Mouse (Mus musculus): Measurements from ENCODE around the gene Sec11a.
"Not testable (repeated sequence)": the region's sequence is repeated elsewhere in the genome, so short reads cannot be mapped to it uniquely, and the experiment has no call there.

Gene Sec11a

DNA sequence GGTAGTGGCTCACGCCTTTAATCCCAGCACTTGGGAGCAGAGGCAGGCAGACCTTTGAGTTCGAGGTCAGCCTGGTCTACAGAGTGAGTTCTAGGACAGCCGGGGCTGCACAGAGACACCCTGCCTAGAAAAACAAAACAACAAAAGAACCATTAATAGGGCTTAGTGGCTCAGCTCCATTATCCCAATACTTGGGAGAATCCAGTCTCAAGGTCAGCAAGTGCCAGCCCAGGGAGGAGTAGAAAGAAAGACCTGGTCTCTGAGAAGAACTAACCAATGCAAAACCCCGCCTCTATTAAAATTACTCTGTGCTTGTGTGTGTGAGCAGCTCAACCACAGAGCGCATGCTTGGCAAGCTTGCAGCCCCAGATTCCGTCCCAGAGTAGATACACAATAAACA lies 15.2 kb upstream of the Sec11a start:
- in situ Hi-C loops (cut with MboI; ENCODE audit: unreplicated experiment in 2 of 2): no loop called here

DNA sequence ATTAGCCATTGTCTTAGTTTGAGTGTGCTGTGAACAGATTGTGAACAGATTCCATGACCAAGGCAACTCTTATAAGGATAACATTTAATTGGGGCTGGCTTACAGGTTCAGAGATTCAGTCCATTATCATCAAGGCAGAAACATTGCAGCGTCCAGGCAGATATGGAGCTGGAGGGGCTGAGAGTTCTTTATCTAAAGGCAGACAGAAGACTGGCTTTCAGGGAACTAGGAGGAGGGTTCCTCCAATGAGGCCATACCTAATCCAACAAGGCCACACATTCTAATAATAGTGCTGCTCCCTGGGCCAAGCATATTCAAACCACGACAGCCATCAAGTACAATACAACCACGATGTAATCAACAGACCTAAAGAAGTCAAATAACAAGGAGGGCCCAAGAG lies 11.4 kb upstream of the Sec11a start:
- in situ Hi-C loops (cut with MboI; ENCODE audit: unreplicated experiment in 2 of 2): no loop called here

GRCm38 (mm10) chr7:80956891-80957290 lies 9.3 kb upstream of the Sec11a start:
- in situ Hi-C loops (cut with MboI; ENCODE audit: unreplicated experiment in 2 of 2): no loop called here

DNA sequence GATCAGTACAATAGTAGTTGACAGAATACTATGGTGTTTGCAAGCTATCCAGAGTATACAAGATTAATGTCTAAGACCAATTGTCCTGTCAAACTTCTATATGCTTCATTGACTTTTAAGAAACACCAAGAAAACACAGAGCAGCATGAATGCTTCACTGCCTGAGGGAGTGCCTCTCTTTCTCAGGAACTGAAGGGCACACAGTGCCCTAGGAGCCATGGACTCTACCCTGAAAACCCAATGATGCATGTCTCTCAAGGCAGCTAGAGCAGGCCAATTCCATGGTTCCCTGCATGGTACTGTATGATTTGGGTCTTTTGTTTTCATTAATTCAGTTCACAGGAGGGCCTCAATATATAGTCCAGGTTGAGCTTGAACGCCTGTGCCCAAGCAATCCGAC lies 6.7 kb upstream of the Sec11a start:
- in situ Hi-C loops (cut with MboI; ENCODE audit: unreplicated experiment in 2 of 2): no loop called here

DNA sequence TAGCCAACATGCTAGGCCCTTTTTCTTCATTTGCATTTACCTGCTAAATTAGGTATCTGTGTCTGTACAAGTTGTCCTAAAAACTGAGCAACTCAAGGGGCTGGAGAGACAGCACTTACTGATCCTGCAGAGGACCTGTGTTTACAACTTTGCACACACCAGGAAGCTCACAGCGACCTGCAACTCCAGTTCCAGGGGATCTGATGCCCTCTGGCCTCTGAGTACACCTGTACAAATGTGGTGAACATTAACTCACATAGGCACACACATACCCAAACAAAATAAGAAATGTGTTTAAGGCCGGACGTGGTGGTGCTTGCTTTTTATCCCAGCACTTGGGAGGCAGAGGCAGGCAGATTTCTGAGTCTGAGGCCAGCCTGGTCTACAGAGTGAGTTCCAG lies 4.6 kb upstream of the Sec11a start:
- in situ Hi-C loops (cut with MboI; ENCODE audit: unreplicated experiment in 2 of 2): no loop called here

- in situ Hi-C loops (cut with MboI; ENCODE audit: unreplicated experiment in 2 of 2): no loop called here
Observed at GRCm38 (mm10) chr7:80951461-80951860, 3.9 kb upstream of the Sec11a start.

DNA sequence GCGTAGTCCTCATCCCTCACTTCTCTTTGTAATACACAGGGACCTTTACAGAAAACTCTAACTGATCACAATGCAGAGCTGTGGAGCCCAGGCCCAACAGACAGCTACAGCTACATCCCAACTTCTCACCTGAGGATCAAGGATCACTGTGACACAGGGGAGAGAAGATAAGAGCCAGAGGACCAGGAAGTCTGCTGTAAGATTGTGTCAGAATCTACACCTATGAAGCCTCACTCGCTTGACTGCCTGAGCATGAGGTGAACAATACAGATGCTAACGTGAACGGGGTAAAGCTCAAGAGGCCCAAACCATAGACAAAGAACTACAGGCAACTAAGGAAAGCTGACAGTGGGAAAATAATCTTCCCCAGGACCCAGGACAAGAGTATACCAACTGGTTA lies 7.8 kb downstream of the Sec11a start:
- in situ Hi-C loops (cut with MboI; ENCODE audit: unreplicated experiment in 2 of 2): no loop called here

DNA sequence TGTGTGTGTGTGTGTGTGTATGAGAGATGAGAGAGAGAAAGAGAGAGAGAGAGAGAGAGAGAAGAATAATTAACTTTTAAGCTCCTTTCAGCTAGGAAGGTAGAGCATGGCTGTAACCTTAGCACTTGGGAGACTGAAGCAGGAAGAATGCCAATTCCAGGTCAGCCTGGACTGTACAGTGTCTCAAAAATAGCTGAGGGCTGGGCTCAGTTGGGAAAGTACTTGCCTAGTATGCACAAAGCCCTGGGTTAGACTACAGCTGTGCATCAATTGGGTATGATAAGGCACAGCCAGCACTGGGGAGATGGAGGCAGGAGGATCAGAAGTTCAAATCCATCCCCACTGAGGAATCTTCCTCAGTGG lies 10.3 kb downstream of the Sec11a start:
- in situ Hi-C loops (cut with MboI; ENCODE audit: unreplicated experiment in 2 of 2): not testable (repeated sequence)

DNA sequence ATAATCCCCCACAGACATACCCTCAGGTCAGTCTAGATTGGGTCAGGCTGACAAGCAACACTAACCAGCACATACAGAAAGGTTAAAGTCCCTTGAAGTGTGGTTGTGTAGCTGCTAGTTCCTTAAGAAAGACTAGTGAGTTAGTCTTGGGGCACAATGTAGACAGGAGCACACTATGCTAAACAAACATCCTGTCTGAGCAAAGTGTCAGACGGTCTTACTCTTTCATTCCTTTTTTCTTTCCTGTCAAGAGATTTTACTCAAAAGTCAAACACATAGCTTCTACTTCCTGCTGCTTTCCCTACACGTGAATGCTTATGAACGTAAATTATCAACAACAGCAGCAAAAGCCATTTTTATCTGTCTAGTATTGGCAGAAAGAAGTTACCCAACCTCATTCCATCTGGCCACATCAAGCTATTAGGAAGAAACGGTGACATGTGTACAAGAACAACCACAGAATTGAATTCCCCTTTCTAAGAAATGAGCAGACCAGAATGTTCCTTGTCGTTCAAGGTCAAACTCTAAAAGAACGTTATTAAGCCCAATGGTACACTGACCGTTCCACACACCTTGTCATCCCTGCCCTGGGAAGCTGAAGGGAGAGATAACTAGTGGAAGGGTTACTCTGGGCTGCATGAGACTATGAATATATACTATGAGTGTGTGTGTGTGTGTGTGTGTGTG lies 10.8 kb downstream of the Sec11a start:
- in situ Hi-C loops (cut with MboI; ENCODE audit: unreplicated experiment in 2 of 2): not testable (repeated sequence)

GRCm38 (mm10) chr7:80935834-80936233 lies 11.7 kb downstream of the Sec11a start:
- in situ Hi-C loops (cut with MboI; ENCODE audit: unreplicated experiment in 2 of 2): no loop called here

GRCm38 (mm10) chr7:80932777-80933176 lies 14.8 kb downstream of the Sec11a start:
- in situ Hi-C loops (cut with MboI; ENCODE audit: unreplicated experiment in 2 of 2): no loop called here

- in situ Hi-C loops (cut with MboI; ENCODE audit: unreplicated experiment in 2 of 2): no loop called here
Observed at GRCm38 (mm10) chr7:80931618-80932207, 15.9 kb downstream of the Sec11a start.

- in situ Hi-C loops (cut with MboI; ENCODE audit: unreplicated experiment in 2 of 2): no loop called here
Observed at GRCm38 (mm10) chr7:80923165-80923564, 24.4 kb downstream of the Sec11a start.

GRCm38 (mm10) chr7:80919647-80920008 lies 28.0 kb downstream of the Sec11a start:
- in situ Hi-C loops (cut with MboI; ENCODE audit: unreplicated experiment in 2 of 2): no loop called here

GRCm38 (mm10) chr7:80918982-80919646 lies 28.5 kb downstream of the Sec11a start:
- in situ Hi-C loops (cut with MboI; ENCODE audit: unreplicated experiment in 2 of 2): no loop called here

DNA sequence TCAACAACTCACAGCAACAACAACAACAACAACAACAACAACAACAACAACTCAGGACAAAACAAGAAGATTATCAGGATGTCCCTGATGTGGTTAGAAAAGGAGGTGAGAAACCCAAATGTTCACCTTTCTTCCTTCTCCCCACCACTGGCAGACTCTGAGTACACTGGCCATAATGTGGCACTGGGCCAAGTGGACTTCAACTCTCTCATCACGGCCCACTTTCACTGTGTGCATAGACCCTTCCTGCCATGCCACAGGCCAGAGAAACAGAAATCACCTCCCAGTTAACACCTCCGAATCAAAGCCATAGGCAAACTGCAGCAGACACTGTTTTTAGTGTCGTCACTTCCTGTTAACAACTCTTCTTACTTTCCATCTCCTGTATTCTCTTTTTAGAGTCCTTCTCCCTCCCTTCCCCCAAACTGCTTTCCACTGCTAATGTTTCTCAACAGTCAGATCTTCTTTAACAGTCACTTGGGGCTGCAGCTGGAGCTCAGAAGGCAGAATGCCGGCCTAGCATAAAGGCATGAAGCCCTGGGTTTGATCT lies 29.6 kb downstream of the Sec11a start:
- in situ Hi-C loops (cut with MboI; ENCODE audit: unreplicated experiment in 2 of 2): no loop called here

DNA sequence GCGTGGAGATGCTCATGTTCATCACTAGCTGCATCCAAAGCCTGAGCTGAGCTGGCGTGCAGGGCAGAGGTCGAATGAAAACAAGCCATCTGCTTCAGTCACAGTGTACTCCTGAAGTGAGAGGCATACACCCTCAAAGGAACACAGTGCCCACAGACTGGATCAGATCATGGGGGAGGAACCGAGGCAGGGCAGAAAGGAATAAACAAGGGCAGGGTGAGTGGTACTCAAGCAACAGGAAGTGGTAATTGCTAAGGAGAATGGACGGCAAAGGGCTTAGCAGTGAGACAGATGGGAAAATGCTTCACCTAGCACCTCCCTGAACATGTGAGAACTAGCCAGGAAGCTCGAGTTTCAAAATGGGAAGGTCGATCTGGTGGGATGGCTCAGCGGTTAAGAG lies 35.1 kb downstream of the Sec11a start:
- in situ Hi-C loops (cut with MboI; ENCODE audit: unreplicated experiment in 2 of 2): no loop called here

DNA sequence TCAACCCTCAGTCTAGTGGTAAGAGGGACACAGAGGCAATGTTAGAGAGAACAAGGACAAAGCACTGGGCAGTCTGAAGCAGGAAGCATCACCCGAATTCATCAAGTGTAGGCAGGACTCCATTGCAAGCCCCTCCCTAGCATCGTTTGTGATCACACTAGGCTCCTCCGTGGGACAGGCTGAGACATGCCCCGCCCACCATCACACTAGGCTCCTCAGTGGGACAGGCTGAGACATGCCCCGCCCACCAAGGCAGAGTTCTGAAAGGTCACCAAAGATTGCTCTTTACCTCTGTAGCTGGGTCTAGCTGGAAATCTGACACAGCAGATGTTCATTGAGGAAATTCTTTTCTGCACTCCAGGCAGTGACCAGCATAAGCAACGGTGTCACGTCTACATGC lies 36.5 kb downstream of the Sec11a start:
- in situ Hi-C loops (cut with MboI; ENCODE audit: unreplicated experiment in 2 of 2): no loop called here

- in situ Hi-C loops (cut with MboI; ENCODE audit: unreplicated experiment in 2 of 2): no loop called here
Observed at GRCm38 (mm10) chr7:80904921-80905515, 42.6 kb downstream of the Sec11a start, which contains the start of gene Nmb. Gene Nmb (minus strand): TSS chr7:80905076.

DNA sequence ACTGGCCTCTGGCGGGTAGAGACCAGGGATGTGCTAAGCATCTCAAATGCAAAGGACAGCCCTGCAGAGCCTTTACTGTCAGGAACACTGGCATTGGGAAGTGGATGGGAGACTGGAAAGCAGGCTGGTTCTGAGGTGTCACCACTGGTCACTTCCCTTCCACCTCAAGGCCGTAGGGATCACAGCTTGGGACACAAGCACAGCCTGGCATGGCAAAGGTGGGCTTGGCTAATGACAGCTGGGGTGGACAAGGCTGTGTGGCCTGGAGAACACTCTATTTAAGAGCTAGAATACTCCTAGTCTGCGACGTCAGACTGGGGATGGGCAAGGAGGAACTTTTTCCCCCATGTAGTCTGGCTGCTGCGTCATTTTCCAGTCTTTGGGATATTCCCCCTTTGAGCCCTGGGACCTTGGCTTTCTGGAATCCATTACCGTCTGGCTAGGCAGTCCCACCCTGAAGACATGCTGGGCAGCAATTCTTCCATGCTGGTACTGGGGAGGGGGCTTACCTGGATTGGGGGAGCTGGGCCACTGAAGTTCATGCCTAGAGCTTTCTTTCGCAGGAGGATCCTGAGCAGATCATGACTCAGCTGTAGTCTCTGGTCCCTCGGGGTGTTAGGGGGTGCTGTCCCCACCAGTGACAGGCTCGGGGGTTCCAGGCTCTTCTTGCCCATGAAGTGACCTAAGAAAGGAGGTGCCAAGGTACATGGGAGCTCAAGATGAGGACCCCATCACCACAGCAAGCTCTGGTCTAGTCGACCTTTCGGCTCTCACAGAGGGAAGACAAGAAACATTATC lies 43.8 kb downstream of the Sec11a start:
- in situ Hi-C loops (cut with MboI; ENCODE audit: unreplicated experiment in 2 of 2): no loop called here

Measured in v-Abl transformed pro-B cells (cell line).